Comparison of ENCODE assay signal across 14 mouse cellular contexts in genomic region chr2:92743152-92743551, GRCm38 (mm10).
A peak's percentile ranks its signal among the peaks of the same experiment; 100 is the strongest.
DNase-seq lines count a peak whose midpoint lies in the region; ATAC-seq and TF ChIP-seq lines count a peak whose summit lies in the region.
"Had no signal": no experiment of that assay in that cellular context is flagged by ENCODE, and none has a peak within 500 bp of the region (broad histone marks: within the 10 kb centered on the region; RNA-seq: fewer than 3 reads in every experiment).

No protein-coding gene starts in this region.

- H3K27ac ChIP-seq in heart, embryonic 16.5 days (ENCODE audit: low read length), result no peak overlapping the region; the same call in 1 of the 2 replicates
- 0 out of 2 replicates have a peak overlapping the region, but pooled peaks have one; percentile 63 for H3K27ac ChIP-seq in lung, embryonic 14.5 days (ENCODE audit: low read depth)
- peak overlapping the region; percentile 46; the same call in 1 of the 2 replicates for H3K27ac ChIP-seq in heart, postnatal 0 days (ENCODE audit: low read depth)
- H3K27ac ChIP-seq in midbrain, embryonic 13.5 days, result no peak overlapping the region
- H3K27ac ChIP-seq: liver, embryonic 14.5 days had no signal

- H3K9ac ChIP-seq in heart, embryonic 16.5 days (ENCODE audit: low read length), result 0 out of 2 replicates have a peak overlapping the region, but pooled peaks have one; percentile 13
- H3K9ac ChIP-seq in lung, embryonic 14.5 days, result no peak overlapping the region
- H3K9ac ChIP-seq in heart, postnatal 0 days (replicated peaks; ENCODE audit: low read depth, low read length), result no peak overlapping the region
- no peak overlapping the region for H3K9ac ChIP-seq in midbrain, embryonic 13.5 days (replicated peaks)
- H3K9ac ChIP-seq: intestine, embryonic 15.5 days; liver, embryonic 14.5 days had no signal

- no peaks in the 10 kb centered on the region for H3K36me3 ChIP-seq in heart, embryonic 16.5 days (ENCODE audit: control insufficient read depth, insufficient read depth)
- H3K36me3 ChIP-seq in lung, embryonic 14.5 days (ENCODE audit: insufficient read depth), result no peaks in the 10 kb centered on the region
- no peaks in the 10 kb centered on the region for H3K36me3 ChIP-seq in heart, postnatal 0 days (replicated peaks; ENCODE audit: control insufficient read depth, insufficient read depth, low read length)
- no peaks in the 10 kb centered on the region for H3K36me3 ChIP-seq in midbrain, embryonic 13.5 days
- H3K36me3 ChIP-seq: intestine, embryonic 15.5 days had no signal

- H3K4me1 ChIP-seq in heart, embryonic 16.5 days (ENCODE audit: control insufficient read depth, insufficient read depth, low read length), result peaks cover 12% of the 10 kb centered on the region
- 0 out of 2 replicates have a peak, but pooled peaks cover 5% of the 10 kb centered on the region for H3K4me1 ChIP-seq in lung, embryonic 14.5 days (ENCODE audit: insufficient read depth)
- H3K4me1 ChIP-seq in heart, postnatal 0 days (ENCODE audit: control insufficient read depth, insufficient read depth), result peaks cover 8% of the 10 kb centered on the region; the same call in 1 of the 2 replicates
- H3K4me1 ChIP-seq in midbrain, embryonic 13.5 days (replicated peaks), result peaks cover 12% of the 10 kb centered on the region

- H3K27me3 ChIP-seq in heart, embryonic 16.5 days (ENCODE audit: control insufficient read depth, insufficient read depth, low read length), result no peaks in the 10 kb centered on the region
- no peaks in the 10 kb centered on the region for H3K27me3 ChIP-seq in lung, embryonic 14.5 days (ENCODE audit: insufficient read depth, low read length)
- no peaks in the 10 kb centered on the region for H3K27me3 ChIP-seq in heart, postnatal 0 days (ENCODE audit: control insufficient read depth, insufficient read depth, low read length)
- no peaks in the 10 kb centered on the region for H3K27me3 ChIP-seq in midbrain, embryonic 13.5 days
- H3K27me3 ChIP-seq: intestine, embryonic 15.5 days had no signal

- no peak for ATAC-seq in heart, embryonic 16.5 days (replicated peaks; ENCODE audit: extremely low read depth, insufficient read depth, low FRiP score)
- ATAC-seq in lung, embryonic 14.5 days (ENCODE audit: insufficient read depth), result no peak
- ATAC-seq in heart, postnatal 0 days (ENCODE audit: insufficient read depth, low read depth), result no peak
- peak; percentile 67 for ATAC-seq in midbrain, embryonic 13.5 days

- no peak for DNase-seq in heart, adult 18-20 months
- DNase-seq in lung, embryonic 14.5 days, result no peak
- no peak for DNase-seq in lung, postnatal 25 days (ENCODE audit: low spot score)
- no peak for DNase-seq in heart, postnatal 0 days (ENCODE audit: low spot score)
- no peak for DNase-seq in frontal cortex, postnatal 14 days (ENCODE audit: low spot score in 2 of 2)
- DNase-seq: adrenal gland, adult 2 months; cerebellum, postnatal 14 days; layer of hippocampus, adult 9-11 months; right cerebral cortex, postnatal 14 days; thymus, adult 2 months had no signal

- no peak for TF ChIP-seq CTCF in lung, embryonic 14.5 days (IDR thresholded peaks at IDR 0.05; ENCODE audit: low read depth)
- TF ChIP-seq CTCF in heart, postnatal 0 days (IDR thresholded peaks at IDR 0.05; ENCODE audit: low read depth), result no peak

- TF ChIP-seq EP300 in heart, postnatal 0 days (IDR thresholded peaks at IDR 0.05; ENCODE audit: low read depth), result no peak

- H3K4me2 ChIP-seq in heart, embryonic 16.5 days (ENCODE audit: low read depth, low read length), result no peak overlapping the region
- no peak overlapping the region for H3K4me2 ChIP-seq in lung, embryonic 14.5 days
- H3K4me2 ChIP-seq in heart, postnatal 0 days (ENCODE audit: low read depth, low read length), result no peak overlapping the region
- H3K4me2 ChIP-seq in midbrain, embryonic 13.5 days (replicated peaks), result no peak overlapping the region

- no peaks in the 10 kb centered on the region for H3K9me3 ChIP-seq in heart, embryonic 16.5 days (replicated peaks; ENCODE audit: control insufficient read depth, low read length)
- H3K9me3 ChIP-seq in lung, embryonic 14.5 days (ENCODE audit: low read depth, low read length), result no peaks in the 10 kb centered on the region
- H3K9me3 ChIP-seq in heart, postnatal 0 days (replicated peaks; ENCODE audit: control insufficient read depth, low read length), result no peaks in the 10 kb centered on the region
- H3K9me3 ChIP-seq in midbrain, embryonic 13.5 days, result no peaks in the 10 kb centered on the region
- H3K9me3 ChIP-seq: intestine, embryonic 15.5 days had no signal

- no peak overlapping the region for H3K4me3 ChIP-seq in heart, embryonic 16.5 days (ENCODE audit: low read length)
- H3K4me3 ChIP-seq in lung, embryonic 14.5 days (ENCODE audit: low read depth, low read length), result no peak overlapping the region
- H3K4me3 ChIP-seq in heart, postnatal 0 days (ENCODE audit: low read depth, low read length), result no peak overlapping the region
- H3K4me3 ChIP-seq in midbrain, embryonic 13.5 days (replicated peaks), result no peak overlapping the region
- H3K4me3 ChIP-seq: intestine, embryonic 15.5 days had no signal

- 37% methylated on average over 5 of the region's 5 CpGs for WGBS in heart, embryonic 16.5 days
- WGBS in lung, embryonic 14.5 days, result 34% methylated on average over 5 of the region's 5 CpGs
- 27% methylated on average over 5 of the region's 5 CpGs for WGBS in heart, postnatal 0 days
- 31% methylated on average over 5 of the region's 5 CpGs for WGBS in midbrain, embryonic 13.5 days

Comparison
In these comparisons a context has a peak if more than half of its experiments do, and no peak if none do; other contexts are left out.
1. H3K27ac ChIP-seq: peak in lung, embryonic 14.5 days (single experiment) and heart, postnatal 0 days (single experiment); none in heart, embryonic 16.5 days (single experiment) and midbrain, embryonic 13.5 days (single experiment).